Mouse (Mus musculus): ENCODE results near the gene Xrcc4.

The Xrcc4 gene

DNA sequence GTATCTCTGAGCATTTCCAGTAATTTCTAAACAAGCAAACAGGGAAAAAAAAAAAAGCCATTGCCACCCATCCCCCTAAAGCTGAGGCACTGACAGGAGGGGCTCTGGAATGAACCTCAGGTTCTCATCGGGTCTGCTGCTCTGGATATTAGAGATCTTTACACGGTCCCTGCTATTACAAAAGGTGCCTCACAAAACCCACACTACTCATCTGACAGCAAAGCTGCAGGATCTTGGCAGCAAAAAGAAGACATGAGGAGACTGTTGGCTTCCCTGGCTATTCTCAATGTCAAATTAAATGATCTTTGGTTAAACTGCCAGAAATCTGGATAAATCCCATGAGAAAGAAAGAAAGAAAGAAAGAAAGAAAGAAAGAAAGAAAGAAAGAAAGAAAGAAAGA lies 145.1 kb downstream of the Xrcc4 start:
- DNase-seq (ENCODE audit: low spot score): no peak

DNA sequence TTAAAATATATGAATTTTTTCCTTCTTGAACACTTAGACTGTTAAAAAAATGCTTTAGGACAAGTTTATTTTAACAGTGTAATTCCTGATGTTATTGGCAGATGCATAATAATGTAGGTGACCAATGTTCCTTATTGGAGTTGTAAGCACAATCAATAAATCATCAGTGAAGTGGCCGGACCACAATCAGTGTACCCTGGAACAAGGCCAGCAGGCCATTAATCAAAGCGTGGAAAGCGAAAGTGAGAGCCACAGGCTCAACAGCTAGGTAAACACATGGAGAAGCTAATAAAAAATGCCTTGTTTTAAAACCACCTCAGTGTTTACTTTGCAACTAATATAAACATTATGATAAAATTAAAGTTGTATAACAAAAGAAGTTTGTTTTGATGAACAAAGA lies 159.9 kb downstream of the Xrcc4 start:
- peak; percentile 42 for DNase-seq (ENCODE audit: low spot score)

DNA sequence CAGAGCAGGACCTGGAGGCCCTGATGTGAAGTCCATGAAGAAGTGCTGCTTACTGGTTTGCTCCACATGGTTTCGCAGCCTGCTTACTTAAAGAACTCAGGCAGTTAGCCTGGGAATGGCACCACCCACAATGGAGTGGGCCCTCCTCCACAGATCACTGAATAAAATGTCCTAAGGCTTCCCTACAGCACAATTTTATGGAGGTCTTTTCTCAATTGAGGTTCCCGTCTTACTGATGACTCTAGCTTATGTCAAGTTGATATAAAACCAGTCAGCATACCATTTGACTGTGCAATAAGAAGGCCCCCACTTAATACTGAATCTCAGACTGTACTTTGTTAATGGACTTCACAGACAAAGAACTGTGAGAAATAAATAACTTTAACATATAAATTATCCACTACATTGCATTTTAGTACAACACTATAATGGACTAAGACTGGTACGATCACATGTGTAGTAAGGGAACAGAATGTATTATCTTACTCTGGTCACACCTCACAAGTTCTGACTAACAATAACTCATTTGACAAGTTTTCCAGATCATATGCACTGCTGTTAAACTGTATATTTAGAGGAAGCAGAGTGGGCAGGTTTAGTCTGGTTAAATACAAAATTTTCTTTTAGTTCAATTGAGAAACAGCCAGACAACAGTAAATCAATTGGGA lies 170.5 kb downstream of the Xrcc4 start:
- DNase-seq (ENCODE audit: low spot score): no peak

DNA sequence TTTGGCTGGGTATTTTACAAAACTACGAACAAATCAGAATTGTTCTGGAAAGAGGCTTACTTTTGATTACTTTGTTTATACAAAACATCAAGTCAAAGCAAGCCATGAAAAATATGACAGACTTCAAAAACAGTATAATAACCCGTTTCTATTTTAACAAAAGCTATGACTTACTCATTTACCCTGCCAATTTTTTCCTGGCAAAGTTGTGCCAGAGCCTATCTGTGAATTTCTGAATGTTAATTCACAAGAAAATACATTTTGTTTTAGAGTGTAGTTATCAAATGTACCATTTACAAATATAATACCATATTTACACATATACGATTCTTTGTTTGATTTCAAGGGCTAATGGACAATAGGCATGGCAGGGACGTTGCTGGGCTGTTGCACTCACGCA lies 175.1 kb downstream of the Xrcc4 start:
- no peak for DNase-seq (ENCODE audit: low spot score)

DNA sequence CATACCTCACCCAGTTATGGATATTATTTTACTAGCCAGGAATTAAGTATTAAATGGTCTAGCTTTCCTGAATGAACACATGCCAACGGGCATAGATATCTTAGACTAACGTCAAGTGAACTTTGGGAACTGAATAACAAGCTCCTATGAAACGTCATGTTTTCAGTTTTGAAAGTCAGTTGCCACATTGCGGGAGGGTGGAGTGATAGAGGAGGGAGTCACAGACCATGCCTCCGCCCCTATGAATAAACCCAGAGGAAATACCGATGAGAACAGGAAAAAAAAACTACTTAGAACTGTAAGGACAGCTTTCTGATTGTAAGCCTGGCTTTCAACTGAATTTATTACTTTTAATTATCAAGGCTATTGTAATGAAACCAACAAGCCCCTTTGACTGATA lies 175.5 kb downstream of the Xrcc4 start:
- no peak for DNase-seq (ENCODE audit: low spot score)

DNA sequence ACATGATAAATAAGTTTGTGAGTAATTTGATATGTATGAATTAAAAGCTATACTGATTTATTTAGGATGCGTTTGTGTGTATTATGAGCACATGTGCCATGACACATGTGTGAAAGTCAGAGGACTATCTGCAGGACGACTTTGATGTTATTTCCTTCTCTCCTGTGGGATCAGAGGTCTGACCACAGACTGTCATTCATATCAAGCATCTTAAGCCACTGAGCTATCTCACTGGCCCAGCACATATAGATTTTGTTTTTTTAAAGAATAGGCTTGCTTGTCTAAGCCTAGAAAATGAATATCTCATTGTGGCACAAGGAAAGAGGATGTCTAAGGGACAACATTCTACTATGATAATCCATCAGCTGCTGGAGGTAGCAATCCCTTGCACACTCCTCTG lies 183.3 kb downstream of the Xrcc4 start:
- DNase-seq (ENCODE audit: low spot score): no peak

DNA sequence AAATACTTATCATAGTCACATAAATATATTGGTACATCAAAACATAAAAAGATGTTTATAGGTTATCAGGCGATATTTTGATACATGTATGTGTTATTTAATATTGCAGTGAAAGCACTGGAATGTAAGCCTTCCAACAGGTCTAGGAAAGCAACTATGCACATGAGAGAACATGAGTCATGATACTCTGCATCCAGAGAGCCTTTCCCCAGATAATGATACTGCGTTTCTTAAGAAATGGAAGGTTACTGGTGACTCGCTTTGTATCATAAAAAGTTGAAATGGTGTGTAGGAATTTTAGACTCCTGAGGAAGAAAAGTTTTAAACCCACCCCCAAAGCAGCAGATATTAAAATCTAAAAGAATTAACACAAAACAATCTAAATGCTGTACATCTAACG lies 190.3 kb downstream of the Xrcc4 start:
- no peak for DNase-seq (ENCODE audit: low spot score)

DNA sequence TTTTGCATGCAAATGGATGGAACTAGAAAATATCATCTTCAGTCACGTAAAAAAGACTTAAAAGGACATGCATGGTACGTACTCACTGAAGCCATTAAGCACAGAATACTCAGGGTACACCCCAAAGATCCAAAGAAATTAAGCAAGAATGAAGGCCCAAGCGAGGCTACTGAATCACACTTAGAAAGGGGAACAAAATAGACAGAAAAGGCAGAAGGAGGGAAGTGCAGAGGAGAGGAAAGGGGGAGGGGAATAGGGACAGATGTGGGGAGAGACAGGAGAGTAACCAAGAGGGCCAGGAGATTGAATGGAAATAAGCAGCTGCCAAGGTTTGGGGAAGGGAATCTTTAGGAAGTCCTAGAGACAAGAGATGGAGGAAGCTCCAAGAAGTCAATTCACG lies 197.3 kb downstream of the Xrcc4 start:
- DNase-seq (ENCODE audit: low spot score): no peak

DNA sequence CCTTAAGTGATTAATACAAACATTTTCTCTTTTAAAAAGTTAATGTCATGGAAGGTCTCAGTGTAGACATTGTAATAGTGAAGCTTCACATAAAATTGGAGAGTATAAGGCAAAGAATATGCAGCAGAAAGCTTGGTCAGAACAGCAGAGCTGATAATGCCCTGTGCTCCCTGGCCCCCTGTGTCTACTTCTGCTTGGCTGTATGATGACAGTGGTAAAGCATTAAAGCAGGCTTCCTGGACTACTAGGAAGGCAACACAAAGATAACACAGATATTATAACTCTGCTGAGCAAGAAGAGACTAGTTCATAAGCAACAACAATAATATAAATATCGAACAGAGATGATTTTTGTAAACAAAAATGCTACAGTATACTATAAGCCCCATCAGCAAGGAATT lies 199.2 kb downstream of the Xrcc4 start:
- DNase-seq (ENCODE audit: low spot score): no peak

DNA sequence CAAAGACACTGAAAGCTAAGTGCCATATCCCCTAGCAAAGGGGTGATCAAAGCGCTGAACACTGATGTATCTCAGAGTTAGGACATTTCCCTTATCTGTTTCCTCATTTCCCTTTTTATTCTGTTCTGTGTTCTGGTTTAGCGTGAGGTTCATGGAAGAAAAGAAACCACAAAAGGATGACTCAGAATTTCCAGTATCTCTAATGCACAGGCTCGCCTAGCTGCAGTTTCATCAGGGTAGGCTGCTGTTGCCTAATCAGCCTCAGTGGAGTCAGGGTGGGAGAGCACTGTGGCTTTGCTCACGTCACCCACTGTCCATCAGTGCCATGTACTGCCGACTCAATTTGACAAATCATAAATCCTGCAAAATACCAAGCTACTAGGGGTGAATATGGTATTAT lies 200.3 kb downstream of the Xrcc4 start:
- DNase-seq (ENCODE audit: low spot score): no peak

DNA sequence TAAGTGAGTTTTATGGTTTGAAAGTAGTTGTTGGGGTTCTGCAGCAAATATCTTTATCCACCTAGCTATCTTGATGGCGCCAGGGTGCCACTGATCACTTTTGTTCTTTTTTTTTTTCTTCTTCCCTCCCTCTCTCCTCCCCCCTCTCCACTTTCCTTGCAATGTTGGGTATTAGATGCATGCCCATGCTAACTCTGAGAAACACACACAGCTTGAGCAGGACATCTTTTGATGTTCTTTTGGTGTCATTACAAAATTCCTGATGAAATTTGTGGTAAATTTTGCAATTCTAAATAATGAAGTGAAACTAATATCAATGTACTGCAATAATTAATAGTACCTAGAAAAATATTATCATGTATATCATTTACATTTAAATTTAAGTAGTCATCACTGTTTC lies 205.9 kb downstream of the Xrcc4 start:
- DNase-seq (ENCODE audit: low spot score): no peak

DNA sequence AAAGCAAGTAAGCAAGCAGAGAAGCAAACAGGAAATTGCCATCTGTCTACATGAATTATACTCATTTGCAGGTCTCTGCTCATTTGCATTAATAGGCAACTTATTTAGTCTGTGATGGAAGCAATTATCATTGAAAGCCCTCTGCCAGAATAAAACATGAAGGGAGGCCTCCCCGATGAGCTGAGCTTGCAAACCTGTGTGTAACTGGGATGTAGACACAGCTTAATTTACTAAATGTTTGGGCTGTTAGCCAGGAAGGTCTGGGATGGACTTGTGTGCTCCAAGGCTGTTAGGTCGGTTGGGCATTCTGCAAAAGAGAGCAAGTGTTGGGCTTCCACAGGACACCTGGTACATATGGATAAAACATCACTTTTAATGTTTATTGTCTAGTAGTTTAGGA lies 208.1 kb downstream of the Xrcc4 start:
- no peak for DNase-seq (ENCODE audit: low spot score)

DNA sequence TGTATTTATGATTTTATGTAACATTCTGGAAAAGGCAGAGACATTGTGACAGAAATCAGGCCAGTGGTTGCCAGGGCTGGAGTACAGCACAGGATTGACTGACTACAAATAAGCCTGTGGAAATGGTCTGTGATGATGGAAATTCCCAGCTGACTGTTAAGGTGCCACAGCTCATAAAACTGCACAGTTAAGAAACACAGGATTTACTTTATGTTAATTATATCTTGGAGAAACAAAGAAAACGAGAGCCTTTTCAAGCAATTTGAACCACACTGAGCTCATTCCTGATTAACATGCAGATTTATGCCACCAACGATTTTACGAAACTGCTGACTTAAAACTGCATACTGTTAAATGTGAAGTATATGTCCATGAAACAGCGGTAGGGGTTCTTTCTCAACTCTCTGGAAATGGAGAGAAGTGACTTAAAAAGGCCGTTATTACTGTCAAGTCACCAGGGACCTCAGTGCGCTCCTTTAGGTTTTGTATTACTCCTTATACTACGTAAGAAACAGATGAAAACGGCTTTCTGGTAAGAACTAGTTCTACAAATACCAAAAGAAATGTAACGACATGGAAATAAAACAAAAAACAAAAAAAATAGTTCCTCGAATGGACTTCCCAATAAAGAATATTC lies 210.5 kb downstream of the Xrcc4 start:
- no peak for DNase-seq (ENCODE audit: low spot score)

DNA sequence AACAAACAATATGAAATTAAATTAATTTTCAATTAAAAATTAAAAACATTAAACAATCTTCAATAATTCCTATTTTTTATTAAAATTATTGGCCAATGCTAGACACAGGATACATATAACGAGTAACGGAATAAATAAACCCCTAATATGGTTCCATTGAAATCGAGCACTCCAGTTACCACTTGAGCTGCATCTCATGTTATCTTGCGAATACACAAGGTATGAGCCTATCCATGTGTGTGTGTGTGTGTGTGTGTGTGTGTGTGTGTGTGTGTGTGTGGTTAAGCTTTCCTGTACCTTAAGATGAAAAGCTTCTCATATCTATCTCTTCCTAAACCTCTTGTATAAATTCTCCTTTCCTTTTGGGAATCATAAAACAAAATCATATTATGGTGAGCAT lies 213.9 kb downstream of the Xrcc4 start:
- no peak for DNase-seq (ENCODE audit: low spot score)

DNA sequence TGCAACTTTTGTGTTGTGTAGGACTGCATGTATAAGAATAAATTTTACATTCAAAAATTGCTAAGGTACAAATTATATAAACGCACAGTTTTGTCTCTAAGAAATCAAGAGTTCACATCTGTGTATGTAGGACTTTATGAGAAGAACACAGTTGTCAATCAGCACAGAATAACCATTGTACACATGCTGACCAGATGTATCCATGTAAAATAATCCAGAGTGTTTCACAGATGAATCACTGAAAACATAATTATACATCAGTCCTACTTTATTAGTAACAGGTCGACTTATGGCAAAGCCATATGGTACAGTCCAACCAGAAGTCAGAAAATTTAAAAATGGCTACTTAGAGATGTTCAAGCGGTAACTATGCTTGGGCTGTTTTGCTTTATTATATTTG lies 216.7 kb downstream of the Xrcc4 start:
- no peak for DNase-seq (ENCODE audit: low spot score)

DNA sequence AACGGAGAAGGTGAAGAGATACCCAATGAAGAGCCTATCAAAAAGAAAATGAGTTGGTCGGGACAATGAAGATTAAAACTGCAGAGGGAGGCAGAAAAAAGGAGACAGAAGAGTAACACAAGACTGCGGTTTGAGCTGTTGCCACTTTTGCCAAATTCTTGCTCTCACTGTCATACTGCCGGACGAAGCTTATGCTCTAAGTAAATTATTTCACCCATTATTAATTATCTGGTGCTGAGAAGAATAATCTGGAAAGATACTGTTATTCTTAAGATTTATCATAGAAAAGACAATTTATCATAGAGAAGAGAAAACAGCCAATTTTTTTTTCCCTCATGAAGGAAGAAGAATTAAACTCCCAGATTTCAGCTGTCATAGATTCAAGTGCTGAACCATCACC lies 235.3 kb downstream of the Xrcc4 start:
- no peak for DNase-seq (ENCODE audit: low spot score)

DNA sequence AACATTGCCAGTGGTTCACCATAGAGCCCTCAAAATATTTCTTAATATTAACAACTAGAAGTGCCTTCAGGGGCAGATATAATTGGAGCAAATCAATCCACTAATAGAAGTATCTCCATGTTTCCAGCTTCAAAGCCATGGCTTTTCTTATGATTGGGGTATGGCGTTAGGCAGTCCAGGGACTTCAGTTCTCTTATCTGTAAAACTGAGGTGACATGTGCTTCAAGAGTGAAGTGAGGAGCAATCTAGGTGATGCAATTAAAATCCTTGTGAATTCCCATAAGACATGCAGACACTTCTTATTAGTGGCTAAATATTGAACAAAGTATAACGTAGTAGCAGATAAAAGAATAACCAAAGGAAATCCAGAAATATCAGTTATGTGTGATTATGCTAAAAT lies 238.7 kb downstream of the Xrcc4 start:
- no peak for DNase-seq (ENCODE audit: low spot score)

DNA sequence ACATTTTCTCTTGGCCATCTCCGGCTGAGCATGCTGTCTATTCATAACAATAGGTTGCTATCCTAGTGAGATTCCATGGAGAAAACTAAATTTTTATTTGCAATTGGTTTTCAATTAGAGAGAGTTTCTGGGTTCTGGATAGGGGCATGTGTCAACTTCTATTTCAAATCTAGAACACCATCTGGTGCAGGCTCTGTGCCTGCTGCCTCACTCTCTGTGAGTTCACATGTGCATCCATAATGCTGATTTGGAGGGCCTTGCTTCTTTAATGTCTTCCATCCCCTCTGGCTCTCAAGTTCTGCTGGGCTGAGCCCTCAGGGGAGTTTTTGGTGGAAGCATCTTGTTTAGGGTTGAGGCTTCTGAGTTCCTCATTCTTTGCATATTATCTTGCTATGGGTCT lies 239.5 kb downstream of the Xrcc4 start:
- no peak for DNase-seq (ENCODE audit: low spot score)

DNA sequence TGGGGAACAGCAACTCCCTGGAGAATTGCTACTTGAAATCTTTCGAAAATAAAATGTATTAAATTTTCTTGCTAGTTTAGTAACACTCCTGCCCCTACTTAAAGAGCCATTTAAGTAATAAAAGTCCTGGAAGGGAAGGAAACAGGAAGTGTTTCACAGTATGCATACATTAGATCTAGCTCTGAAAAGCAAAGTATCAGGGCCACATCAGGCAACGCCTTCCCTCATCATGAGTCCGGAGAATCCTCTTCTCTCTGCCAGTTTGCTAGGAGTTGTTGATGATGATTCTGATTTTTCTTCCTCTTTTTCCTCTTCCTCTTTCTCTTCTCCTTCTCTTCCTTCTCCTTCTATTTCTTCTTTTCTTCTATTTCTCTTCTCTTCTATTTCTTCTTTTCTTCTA lies 250.8 kb downstream of the Xrcc4 start:
- DNase-seq (ENCODE audit: low spot score): no peak

DNA sequence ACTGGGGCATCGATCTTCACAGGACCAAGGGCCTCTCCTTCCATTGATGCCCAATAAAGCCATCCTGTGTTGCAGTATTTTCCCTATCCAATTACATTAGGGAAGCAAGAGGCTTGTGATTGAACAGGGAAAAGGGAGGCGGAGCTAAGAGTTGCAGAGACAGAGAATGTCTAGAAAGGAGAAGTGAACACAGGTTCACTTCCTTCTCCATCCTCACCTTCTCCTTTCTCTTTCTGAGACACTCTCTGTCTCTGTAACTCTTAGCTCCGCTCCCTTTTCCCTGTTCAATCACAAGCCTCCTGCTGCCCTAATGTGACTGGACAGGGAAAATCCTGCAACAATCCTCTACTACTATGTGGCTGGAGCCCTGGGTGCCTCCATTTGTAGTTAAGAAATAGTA lies 254.9 kb downstream of the Xrcc4 start:
- DNase-seq (ENCODE audit: low spot score): no peak

DNA sequence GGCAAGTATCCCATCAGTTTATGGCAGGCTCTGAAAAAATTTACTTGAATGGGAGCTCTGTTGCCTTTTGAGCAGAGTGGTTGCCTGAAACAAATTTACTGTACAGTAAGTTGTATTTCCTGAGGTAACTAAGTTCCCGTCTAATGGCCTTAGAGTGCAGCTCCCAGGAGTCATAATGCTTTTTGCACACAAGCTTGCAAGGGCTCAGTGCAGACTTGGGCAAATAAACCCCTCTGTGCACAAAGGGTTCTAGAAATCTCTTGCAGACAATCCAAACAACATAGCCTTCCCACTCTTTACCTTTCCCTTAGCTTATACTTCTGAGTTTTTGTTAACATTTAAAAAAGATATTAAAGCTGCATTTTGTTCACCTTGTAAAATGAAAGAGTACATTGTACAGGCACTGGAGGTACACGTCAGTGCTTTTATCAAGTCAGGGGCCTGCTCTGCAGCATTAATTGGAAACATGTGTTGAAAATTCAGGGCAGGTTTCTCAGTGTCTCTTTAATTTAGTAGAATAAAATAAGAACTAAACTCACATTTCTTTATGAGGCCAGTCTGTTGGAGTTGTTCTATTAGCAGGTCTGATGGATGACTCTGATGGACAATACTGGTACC lies 256.2 kb downstream of the Xrcc4 start:
- no peak for DNase-seq (ENCODE audit: low spot score)

DNA sequence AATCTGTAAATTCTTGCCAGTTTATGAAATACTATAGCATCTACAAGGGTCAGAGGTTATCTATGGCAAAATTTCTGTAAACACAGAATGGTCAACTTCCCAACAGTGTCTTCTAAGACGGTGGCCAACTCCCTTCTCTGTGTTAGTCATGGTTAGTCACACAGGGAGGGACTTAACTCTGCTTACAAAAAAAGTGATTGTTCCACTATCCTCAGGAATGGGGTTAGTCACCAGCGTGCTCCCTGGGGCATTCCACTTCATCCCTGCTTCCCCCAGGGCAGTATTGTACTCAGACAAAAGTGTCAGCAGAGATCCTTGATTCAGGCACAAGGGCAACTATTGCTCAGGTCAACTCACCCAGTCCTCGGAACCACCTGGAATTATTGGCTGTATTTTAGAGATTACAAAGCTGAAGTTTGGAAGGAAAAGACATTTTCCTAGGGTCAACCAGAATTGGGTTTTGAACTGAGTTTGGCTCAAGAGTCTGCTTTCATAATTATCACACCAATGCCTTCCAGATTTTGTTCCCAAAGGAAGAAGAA lies 260.9 kb downstream of the Xrcc4 start:
- no peak for DNase-seq (ENCODE audit: low spot score)

DNA sequence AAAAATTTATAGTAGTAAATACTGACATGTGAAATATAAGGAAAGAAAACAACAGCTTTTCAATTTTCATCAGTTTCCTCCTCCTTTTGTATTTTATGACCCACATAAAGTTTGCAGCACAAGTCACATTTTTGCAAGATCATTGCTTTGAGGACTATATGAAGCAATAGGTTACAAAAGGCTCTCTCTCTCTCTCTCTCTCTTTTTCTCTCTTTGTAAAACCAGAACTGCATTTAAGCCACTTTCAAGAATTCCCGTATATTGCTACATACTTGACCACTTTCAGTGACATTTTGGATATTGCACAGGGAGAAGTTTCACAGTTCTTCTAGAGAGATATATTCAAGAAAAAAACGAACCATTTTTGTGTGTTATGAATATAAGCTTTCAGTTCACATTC lies 261.6 kb downstream of the Xrcc4 start:
- no peak for DNase-seq (ENCODE audit: low spot score)

DNA sequence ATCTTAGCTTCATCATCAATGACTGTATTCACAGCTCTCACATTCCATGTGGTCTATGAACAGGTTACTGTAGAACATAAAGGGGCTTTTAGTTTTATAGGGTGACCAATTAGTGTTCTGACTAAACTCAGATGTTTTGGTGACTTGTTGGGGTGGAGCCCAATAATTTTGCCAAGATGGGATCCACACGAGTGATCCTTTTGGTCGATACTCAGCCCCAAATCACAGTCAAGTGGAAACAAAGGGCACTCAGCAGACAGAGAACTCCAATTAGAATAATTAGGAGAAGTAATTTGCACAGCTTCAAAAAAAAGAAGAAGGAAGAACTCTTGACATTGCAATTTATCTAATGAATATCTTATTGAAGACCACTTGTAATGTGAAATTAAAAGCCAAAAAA lies 274.9 kb downstream of the Xrcc4 start:
- no peak for DNase-seq (ENCODE audit: low spot score)
